Mouse (Mus musculus) brain, adult 2 months (tissue): ENCODE data around the gene Dennd6b.

Experiments used
- DNase-seq: peaks from one replicate; pipeline ENCODE4 v3.0.0; 2011; ENCODE audit warnings: low read depth, low spot score

The Dennd6b gene

DNA sequence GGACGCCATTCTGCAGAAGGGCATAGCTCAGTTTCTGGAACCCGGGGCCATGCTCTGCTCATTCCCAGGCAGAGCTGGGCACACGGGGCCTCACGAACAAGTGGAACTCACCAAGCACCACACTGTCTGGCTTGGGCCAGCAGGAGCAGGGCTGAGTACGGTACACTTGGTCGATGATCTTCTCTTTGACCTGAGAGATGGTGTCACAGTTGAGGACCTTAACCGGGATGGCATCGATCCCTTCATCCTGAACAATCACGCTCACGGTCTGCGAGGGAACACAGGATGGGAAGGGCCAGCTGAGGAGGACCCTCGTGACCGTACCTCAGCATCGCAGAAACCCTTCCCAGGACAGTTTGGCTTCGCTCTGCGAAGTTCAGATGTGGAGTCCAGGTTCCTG is 37.8 kb downstream of the Dennd6b start:
- no peak for DNase-seq

DNA sequence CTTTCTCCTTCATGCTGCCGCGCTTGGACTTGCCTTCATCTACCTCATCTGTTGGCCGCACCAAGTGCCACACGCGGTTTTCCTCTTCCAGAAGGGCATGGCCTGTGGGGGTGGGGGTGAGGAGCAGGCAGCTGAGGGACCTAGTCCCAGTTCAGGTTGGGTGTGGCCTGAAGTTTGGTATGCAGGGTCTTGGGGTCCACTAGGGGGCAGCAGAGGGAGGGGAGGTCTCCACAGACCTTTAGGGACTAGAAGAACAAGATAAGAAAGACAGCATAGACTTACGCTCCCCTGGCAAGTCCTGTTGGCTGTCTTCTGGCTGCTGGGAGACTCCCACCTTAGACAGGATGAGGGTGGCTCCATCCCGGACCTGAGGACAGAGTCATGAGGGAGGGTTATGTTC is 38.3 kb downstream of the Dennd6b start:
- peak; percentile 87 for DNase-seq

DNA sequence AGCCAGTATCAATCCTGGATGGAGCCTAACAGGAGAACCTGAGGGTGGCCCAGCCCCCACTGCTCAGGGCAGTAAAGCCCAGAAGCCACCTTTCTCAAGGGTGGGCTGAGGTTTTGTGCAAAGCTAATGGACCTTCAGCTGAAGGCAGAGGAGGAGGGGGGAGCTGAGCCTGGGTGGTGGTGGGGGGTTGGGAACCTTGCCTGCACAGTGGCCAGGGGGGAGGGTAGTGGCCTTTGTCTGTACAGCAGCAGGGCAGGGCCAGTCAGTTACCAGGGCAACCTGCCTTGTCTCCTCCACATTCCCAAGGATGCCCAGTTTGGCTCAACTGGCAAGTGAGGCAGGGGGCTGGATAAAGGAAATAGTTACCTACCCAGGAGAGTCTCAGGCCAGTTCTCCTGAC is 44.0 kb downstream of the Dennd6b start:
- no peak for DNase-seq

DNA sequence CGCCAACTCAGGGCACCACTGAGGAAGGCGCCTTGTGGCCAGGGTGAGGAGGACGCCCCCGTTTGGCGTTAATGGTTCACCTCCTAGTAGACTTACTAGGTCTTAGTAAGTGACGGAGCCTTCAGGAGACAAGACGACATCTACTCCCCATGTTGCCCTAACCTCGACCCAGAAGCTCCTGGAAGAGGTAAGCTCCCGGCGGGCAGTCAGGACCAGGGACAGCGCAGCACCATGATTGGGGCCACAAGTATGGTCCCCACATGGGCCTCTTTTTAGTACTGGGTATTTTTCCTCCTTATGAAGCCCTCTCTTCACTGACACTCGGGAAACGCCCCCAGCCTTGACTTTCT is 46.3 kb downstream of the Dennd6b start:
- no peak for DNase-seq

DNA sequence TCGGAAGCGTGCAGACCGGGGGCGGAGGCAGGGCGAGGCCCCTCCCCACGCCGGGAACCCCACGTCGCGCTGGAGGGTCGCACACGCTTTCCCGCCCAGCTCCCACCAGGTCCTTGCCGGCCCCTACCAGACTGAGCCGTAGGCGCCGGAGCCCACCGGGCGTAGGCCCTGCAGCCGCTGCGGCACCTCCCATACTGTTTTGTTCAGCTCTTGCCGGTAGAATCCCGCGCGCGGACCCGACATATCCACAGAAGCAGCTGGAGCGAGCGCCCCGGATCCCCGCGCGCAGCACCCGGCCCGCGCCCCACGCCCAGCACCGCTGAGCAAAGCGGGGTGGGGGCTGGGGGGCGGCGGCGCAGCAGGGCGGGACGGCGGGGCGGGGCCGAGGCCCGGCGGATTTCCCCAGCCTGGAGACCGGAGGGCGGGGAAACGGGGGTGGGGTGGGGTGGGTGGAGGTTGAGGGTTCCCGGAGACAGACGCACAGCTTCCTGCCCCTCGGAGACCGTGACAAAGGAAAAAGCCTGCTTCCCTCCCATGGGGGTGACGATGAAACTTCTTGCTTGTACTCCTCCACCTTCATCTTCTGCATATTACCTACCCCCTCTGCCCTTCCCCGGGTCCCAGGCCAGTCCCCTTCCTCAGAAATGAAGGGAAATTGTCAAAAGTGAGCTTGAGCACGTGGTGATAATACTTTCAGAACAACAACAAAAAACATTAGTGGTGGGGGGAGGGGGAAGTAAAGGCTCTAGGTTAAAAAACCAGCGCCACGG is 46.8 kb downstream of the Dennd6b start, which contains the start of gene Mapk11:
Gene Mapk11 (minus strand): TSS at position 358 of the 770 bp plus-strand sequence.
- peak; percentile 52 for DNase-seq

DNA sequence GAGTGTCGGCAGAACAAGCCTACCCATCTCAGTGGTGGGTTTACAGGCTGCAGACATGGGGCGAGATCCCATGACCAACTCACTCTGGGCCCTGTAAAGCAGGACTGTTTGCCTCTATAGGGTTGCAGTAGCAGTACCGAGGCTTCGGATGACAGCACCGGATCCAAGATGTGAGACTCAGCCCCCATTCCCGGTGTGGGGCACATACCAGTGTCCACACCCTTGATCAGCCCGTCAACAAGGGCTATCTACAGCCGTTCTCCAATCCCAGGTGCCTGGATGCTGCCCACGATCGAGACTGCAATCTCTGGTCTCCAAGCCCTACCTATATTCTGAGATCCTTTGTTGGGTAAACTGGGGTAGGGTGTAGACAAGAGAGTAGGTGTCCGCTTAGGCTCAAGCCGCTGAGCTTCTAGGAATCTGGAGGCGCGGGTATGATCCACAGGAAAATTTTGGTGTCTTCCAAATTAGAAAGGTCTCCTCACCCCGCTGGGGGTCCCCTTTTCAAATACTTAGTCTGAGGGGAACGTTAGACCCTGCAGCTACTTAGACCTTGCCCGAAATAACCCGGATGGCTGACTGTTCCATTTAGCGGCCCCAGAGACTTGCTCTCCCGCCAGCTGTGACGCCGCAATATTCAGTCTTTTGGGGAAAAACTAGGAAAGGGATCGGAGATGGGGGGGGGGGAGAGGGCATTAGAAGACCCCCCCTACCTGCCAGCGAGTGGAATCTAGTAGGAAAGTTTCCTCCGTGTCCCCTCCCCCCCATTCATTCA is 47.6 kb downstream of the Dennd6b start:
- peak; percentile 41 for DNase-seq

DNA sequence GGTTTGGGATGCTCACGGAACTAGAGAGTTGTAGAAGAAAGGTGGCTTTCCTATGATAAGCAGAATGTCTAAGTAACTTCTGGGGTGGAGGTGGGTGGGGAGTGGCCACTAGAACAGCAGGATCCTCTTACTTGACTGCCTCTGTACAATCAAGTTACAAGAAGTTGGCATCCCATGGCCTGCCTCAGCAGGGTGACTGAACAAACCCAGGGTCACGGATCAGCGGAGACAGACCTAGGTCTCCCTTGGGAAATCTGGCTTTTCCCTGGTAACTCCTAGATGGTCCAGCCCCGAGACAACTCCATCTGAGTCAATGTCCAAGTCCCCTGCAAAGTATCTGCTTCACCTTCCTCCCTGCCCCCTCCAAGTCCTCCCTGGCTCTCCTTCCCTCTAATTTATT is 48.4 kb downstream of the Dennd6b start:
- DNase-seq = no peak

DNA sequence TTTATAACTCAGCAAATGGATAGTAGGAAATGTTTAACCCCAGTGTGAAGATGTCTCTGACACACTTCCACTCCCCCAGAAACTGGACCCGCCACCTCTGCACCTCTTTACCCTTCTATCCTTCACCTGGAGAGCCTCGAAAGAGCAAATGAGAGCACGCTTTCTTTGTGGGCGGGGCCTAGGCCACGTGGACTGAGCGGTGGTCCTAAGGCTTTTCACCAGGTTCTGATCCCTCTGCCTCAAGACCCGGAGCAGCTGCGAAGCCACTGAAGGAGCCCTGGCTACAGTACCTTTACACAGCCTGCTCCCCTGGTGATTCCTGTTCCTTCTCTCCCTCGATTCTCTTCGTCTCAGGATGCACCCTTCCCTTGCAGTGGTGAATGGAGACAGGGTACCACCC is 48.8 kb downstream of the Dennd6b start:
- no peak for DNase-seq

DNA sequence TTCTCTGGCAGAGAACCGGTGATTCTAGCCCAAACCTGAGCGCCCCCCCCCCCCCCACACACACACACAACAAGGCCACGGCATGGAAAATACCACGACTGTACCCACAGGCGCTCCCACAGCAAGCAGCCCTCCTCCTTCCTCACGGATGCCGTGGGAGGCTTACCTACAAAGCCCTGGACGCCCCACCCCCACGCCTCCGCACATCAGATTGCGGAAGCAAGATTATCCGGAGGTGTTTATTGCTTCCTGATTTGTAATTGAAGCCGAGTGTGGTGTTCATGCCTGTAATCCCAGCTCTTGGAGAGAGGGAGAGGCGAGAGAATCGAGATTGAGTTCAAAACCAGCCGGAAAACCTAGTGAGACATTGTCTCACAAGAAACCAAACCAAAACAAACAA is 49.3 kb downstream of the Dennd6b start:
- DNase-seq = peak; percentile 76

DNA sequence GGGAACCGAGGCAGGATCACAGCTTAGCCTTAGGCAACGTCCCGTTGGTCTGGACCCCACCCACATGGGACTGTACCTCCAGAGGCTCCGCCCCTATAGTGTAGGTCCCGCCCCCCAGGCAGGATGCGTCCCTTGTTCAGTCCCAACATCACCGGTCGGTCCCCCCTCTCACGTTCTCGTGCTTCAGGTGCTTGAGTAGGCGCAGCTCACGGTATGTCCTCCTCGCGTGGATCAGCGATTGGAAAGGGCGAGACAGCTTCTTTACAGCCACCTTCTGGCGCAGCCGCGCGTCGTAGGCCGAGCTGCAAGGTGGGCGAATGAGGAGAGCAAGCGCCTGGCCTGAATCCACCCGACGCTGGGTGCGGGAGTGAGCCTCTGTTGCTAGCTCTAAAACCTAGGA is 49.8 kb downstream of the Dennd6b start:
- DNase-seq = peak; percentile 88

DNA sequence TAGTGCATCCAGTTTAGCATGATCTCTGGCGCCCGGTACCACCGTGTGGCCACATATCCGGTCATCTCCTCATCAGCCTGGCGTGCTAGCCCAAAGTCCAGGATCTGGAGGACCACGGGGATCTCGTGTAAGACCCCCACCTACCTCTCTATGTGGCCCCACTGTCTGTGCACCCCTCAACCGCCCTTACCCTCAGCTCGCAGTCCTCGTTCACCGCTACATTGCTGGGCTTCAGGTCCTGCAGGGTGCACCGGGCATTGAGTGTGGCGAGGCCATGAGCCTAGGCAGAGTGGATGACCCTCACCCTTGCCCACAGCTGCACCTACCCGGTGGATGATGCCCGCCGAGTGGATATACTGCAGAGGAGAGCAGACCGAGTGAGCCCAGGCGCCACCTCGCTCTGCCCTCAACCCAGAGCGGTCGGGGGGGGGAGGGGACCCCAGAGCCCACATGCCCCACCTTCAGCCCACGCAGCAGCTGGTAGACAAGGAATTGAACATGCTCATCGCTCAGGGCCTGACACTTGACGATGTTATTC is 50.4 kb downstream of the Dennd6b start:
- DNase-seq = no peak

DNA sequence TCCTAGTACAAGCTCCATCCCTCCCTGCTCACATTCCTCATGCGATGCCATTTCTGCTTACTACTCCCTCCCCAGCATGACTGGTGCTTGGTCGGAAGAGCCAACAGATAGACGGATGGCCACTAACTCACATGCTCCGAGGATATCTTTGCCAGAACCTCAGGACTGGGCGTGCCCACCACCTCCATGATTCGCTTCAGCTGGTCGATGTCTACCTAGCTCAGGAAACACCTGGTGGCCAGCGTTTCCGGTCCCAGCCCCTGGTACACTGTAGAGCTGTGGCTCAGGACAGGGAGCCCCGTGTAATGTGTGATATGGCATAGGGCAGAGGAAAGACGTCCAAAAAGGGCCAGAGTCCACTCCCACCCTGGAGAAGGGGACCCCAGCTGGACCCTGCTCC is 51.3 kb downstream of the Dennd6b start:
- DNase-seq = no peak

DNA sequence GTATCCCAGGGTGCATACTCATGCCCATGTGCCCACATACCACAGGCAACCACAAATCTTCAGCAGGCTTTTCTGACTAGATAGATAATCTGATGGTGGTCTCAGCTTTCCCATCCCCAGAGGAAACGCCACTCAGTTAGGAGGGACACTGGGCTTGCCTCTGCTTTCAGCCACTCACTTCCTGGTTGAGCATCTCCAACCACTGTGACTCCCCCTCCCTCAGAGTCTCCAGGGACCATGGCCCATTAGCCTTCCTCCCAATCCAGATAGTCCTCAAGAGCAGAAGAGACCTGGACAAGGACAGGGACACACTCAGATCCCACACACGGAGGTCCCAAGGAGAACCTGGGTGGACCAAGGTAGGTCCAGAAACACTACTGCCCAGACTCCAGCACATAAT is 53.2 kb downstream of the Dennd6b start:
- DNase-seq = no peak

DNA sequence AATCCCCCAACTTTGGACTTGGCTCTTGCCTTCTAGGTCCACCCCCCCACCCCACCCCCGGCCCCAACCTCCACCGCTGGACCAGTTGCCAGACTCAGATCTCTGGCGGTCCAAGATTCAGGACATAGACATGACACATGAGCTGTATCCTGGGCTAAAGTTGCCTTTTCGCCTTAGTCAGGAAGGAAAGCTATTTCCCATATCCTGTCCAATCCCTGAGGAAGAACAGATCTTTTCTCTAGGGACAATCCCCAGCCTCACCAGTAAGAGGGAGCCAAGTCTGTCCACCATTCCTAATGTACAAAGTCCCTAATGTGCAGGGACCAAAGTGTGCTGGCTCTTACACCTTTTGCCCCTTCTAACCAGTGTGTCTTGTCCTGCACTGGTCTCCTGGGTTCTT is 54.4 kb downstream of the Dennd6b start:
- no peak for DNase-seq

DNA sequence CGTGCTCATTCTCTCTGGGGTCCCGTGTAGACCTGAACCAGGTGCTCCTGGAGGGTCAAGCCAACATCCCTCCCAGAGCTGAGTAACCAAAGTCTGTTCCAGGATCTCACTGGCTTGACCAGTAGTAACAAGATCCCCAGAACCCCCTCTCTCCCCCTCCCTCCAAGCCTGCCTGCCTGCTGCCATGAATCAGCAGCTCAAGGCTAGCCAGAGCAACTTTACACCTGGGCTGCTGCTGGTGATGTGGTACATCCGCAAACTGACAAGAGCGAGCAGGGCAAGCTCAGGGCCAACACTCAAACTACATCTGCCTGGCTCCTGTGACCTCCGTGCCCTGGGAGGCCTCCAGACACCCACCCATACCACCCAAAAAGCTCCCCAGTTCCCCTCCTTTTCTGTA is 54.9 kb downstream of the Dennd6b start:
- no peak for DNase-seq

DNA sequence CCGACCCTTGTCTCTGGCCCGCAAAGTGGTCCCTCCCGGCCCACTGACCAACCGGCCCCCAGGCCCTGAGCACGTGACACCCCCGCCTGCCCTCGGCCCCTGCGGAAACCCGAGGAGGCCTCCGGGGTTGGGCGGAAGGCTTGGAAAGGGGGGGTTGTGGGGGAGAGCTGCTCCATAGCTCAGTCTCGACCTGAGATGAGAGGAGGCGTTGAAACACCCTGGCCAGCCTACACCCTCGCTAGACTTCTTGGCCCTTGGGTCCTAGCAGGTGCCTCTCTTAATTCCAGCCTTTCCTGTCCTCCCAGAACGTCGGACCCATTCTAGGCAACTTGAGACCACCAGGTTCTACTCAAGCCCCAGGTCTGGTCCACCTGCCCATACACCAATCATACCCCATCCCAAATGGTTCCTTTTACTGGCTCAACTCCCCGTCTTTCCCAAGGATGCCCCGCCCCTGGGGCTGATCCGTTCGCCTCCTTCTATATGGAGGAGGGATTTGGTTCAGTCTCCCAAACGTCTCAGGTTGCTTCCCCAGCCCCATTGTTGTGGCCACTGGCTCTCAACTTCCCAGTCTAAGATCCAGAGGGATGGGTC is 55.5 kb downstream of the Dennd6b start, which contains the start of gene Mapk12:
Gene Mapk12 (minus strand): TSS at position 45 of the 594 bp plus-strand sequence.
- peak; percentile 79 for DNase-seq

DNA sequence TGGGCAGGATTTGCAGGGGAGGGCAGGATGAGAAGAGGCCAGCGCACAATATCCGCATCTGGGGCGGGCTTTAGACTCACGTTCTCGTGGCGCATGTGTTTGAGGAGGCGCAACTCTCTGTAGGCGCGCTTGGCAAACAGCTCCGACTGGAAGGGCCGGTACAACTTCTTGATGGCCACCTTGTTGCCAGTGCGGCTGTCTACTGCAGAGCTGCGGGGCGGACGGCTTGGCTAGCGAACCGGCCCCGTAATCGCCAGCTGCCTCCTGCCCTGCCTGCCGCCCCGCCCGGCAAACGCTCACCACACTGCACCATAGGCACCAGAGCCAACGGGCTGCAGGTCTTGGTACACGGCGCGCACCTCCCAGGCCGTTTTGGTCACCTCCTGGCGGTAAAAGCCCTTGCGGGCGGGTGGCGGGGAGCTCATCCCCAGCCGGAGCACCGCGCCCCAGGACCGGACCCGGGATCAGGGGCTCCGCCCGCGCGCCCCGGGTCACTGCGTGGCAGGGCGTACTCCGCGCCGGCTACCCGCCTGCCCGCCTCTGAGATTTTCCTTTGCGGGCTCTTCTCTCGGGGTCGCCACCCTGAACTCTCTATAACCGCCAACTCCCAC is 56.1 kb downstream of the Dennd6b start:
- DNase-seq = peak; percentile 91

DNA sequence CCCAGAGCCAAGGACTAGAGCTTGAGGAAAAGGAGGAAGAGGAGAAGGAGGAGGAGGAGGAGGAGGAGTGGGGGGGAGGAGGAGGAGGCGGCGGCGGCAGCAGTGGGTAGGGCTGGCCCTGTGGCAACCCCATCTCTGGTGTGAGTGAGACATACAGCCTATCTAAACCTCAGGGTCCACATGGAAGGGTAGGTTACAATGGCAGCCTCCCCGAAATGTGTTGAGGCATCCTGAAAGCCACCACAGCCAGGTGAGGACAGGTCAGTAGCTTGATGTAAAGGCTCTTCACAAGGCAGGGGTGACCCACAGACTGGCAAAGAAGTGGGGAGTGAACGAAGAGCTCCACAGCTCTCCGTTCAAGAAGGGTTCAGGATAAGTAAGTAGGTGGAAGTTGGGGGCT is 57.8 kb downstream of the Dennd6b start:
- DNase-seq = no peak

DNA sequence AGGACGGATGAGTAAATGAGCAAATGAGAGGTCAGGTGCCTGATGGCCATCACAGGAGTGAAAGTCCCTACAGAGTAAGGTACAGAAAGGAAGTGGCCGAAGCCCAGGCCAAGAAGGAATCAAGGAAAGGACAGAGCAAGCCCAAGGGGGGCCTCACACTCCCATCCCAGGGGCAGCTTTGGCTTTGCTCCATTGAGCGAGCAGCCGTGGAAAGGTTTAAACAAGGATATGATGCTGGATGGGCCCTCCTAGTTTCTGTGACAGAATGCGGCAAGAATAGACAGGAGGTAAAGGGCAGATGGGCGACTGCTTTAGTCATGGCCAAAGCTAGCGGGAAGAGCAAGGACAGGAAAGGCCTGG is 58.3 kb downstream of the Dennd6b start:
- DNase-seq = peak; percentile 67

DNA sequence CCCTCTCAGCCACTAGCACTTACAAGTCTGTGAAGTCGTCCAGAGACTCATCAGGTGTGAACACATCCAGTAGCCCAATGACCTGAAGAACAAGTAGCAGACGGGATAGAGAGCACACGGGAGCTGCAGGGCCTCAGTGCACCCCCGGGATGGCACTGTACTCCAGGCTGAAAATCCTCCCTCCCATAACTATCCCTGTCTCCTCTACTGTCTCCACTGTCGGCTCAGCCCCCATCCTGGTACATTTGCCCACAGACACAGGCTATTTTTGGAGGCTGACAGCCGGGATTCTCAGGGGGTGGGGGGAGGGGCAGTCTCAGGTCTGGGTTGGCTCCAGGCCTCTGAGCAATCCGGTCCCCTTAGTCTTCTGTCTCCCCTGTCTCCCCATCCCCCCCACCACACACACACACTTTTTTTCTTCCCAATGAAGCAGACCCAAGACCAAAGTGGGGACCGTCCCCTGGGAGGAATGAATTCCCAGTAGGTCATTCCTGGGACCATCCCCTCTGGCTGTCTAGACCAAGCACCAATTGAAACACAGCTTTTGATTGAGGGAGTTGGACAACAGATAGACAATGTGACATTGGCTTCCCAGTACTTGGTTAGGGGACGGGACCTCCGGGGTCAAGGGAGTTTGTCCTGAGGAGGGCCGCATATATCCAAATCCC is 58.8 kb downstream of the Dennd6b start:
- peak; percentile 82 for DNase-seq

DNA sequence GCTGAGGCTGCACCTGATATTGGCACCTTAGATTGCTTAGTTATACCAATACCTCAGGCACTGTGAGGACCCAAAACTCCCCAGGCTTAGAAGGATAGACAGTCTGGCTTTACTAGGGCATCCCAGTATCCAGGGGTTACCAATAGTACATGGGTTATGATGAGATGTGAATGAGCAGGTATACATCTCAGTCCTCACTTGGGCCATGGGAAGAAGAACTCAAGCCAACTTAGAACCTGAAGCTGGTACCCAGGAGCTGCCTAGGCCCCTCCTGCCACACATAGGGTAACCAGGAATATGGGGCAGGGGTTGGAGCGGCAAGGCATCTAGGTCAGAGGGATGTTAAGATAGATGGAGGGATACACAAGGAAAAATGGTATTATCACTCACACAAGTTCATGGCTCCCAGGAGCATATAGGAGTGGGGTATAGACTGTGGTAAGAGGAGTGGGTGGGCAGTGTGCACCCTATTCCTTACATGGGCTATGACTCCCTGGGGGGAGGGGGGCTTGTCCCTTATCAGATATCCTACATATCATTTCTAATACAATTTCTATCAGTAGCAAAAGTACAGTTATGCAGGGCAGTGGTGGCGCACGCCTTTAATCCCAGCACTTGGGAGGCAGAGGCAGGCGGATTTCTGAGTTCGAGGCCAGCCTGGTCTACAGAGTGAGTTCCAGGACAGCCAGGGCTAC is 59.7 kb downstream of the Dennd6b start:
- no peak for DNase-seq
